Mouse (Mus musculus) mouse embryonic stem cell (cell line): ENCODE measurements around the gene Eipr1.

Experiments used
- in situ Hi-C, 2 experiments: fragments of 300-500 bp; cut with MboI; formaldehyde crosslinking; loops; 1 replicate in 1 of 2; 3 replicates in 1 of 2; pipeline ENCODE4 v1.14.3; 2019 to 2020; ENCODE audit warnings: low sequenced_read_pairs in 2 of 2, low pct_unique_long_range_greater_than_20kb in 1 of 2, mixed read lengths in 1 of 2; ENCODE audit not compliant: unreplicated experiment in 1 of 2

The Eipr1 gene

DNA sequence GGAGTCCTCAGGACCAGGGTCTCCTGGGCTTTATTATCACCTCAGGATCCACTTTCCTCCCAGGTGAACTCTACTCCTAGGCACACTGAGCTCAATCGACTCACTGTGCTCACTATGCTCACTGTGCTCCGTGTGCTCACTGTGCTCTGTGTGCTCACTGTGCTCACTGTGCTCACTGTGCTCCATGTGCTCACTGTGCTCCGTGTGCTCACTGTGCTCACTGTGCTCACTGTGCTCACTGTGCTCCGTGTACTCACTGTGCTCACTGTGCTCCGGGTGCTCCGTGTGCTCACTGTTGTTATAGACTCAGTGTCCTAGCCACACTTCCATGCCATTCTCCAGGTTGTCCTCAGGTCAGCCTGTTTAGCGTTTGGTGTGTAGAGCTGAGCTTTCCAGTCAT is 18.4 kb downstream of the Eipr1 start:
- in situ Hi-C loops: no loop called here

DNA sequence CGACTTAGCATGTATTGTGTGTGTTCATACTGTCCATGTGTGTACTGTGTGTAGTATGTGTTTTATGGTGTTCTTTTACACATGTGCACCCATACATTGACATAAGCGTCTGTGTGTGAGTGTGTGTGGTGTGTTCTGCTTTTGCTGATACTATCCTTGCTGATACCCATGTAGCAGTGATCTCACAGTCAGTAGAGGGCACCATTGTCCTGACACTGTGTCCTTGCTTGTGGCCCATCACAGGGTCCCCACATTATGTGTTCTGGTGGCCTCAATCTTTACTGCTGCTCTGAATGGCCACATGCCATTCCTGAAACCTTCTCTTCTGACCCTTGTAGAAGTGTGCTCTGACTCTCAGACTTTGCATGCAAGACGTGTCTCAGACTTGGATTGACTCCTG is 22.2 kb downstream of the Eipr1 start:
- in situ Hi-C loops: no loop called here

DNA sequence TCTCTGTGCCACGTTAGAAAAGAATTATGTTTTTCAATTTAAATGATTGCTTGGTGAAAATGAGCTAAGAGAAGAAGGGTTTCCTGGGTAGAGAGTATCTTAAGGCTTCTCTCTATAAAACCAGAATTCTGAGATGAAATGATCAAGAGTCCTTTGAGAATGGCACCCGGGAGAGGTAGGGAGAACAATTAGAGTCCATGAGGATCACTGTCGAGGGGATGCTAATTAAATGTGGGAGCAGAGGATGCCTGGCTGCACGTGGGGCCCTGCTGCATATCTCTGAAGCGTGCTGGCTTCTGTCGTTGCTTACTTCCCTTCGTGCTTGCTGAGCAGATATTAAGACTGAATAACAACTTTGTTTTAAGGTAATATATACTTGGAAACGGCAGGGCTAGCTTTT is 23.5 kb downstream of the Eipr1 start:
- in situ Hi-C loops: no loop called here

DNA sequence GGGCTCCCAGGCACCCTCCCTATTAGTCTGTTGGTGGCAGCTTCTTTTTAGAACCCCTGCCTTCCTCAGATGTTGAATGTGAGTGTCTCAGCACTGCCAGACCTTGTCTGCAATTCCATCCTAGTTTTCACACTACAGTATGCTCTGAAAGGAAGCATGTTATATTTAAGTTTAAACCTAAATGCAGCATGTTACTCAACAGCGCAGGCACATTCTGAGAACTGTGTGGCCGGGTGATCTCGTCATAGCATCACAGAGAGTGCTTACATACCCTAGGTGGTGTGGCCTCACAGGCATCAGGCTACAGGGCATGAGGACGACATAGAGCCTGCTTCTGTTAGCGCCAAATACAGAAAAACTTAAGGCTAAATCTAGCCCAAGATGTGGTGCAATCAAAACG is 24.0 kb downstream of the Eipr1 start:
- in situ Hi-C loops: no loop called here

DNA sequence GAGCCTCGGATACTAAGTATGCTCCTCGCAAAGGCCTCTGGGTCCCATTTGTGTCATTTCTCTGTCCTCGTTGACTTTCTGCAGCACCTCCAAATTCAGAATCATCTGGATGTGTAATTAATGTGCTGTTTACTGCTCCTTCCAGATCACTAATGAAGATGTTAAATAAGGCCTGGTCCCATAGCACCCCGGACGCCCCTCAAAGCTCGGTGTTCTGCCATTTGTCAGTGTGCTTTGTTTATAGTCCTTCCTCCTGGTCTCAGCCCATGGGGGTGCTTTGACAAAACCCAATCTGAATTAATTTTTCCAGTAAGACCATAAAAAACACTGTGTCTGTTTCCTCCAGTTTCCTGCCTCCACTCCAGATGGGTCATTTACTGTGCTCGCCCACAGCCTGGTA is 28.6 kb downstream of the Eipr1 start:
- in situ Hi-C loops: no loop called here

DNA sequence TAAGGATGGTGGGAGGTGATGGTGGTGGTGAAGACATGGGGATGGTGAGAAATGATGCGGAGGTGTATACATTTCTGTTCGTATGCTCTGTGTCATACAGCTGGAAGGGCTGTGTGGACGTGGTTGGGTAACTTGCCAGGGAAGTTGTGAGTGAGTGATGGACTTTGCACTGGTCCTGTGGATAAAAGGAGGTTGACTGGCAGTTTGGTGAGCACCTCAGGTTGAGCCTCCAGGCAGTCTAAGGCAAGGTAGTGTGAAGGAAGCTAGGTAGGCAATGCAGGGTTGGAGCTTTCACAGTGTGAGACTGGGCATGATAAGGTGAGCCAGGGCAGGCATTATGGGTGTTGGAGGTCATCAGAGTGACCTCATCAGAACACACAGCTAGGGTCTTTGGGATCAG is 31.0 kb downstream of the Eipr1 start:
- in situ Hi-C loops: no loop called here

DNA sequence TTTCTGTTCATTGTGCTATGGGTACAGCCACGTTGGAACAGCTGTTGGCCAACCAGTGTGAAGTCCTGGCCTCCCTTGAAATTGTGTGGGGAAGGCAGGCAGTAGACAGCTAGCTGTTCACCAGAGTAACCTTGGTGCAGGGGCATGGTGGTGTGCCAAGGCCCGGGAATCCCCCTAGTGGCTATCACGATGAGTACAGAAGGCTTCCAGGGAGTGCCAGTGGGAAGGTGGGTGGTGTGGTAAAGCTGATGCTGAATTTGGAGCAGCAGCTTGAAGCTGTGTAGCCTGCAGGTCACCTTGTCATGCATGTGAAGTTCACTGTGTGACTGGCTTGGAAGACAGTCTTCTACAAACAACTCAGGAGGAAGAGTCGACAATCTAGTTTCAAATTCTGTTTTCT is 32.8 kb downstream of the Eipr1 start:
- in situ Hi-C loops: no loop called here

DNA sequence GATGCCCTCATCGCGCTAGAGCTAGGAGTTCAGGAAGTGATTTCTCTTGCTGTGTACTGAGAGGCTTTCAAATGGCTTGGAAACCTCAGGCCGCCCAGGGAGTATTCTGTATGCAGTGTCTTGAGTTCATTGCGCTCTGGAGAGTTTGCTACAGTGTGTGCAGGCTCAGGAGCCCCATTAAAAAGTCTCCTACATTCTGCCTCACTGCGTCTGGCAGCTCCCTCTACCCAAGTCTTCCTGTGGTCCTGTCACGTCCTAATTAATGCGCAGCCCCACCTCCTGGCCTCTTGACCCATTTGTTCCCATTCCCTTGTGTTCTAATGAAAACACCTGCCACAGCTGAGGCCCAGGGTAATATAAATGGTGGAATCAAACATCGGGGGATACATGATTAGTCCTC is 33.3 kb downstream of the Eipr1 start:
- in situ Hi-C loops: no loop called here

DNA sequence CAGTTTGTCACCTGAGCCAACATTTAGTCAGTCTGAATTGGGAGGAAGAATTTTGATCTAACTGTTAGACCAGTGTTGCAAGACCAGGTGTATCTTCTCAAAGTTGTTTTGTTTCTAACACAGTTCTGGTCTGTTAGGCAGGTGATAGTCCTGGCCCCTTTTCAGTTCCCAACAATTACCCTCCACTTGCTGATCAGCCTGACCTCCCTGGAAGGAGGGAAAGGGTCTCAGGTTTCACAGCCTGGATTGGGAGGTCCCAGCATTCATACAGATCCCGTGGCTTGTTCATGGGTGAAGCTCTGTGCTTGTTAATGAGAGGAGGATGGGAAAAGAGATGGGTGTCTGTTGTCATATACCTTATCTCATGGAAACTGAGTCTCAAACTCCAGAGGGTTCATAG is 33.7 kb downstream of the Eipr1 start:
- in situ Hi-C loops: no loop called here

DNA sequence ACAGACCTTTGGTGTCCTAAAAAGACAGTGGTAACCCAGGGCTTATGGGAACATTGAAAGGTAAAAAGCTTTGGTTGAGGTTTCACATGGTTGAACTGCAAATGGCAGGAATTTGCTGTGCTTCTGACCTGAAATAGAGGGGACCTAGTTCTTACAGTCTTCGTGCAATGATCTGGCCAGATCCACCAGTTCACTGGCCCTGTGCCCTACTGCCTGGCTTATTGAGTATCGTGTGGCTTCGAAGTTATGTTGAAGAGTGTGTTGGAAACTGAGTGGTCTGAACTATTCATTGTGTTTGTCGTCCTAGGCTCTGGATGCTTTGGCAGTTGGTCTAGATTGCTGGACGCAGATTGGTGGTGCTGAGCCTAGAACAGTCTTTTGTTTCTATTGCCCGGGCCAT is 34.7 kb downstream of the Eipr1 start:
- in situ Hi-C loops: no loop called here

DNA sequence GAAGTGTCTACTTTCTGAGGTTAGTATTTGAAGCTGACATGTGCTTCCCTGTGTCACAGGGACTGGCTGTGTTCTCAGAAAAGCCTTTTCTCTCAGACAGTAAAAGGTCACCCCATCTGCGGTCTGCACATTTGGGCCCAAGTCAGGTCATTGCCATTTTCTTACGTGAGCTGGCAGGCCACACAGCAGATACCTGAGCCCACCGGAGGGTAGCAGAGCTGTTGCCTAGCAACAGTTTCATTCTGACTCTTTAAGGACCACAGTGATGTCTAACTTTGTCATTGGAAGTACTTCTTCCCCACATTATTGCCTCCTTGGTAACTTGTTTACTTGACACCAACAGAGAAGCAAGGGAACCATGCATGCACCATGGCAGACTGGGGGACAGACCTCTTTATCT is 41.0 kb downstream of the Eipr1 start:
- in situ Hi-C loops: no loop called here

DNA sequence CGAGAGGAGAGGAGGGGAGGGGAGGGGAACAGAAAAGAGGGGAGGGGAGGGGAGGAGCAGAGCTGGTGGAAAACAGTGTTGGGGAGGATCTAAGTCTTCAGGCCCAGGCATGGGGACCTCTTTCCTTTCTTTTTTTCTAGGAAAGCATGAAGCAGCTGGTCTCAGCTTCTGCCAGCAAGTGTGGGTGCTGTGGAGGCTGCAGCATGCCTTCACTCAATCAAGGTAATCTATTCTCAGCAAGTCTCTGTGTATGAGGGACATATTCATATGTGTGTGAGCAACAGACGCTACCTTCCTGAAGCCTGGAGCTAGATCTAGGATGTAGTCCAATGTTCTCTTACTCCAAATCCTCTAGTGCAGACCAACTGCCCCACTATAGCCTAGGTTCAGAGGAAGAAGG is 42.1 kb downstream of the Eipr1 start:
- in situ Hi-C loops: no loop called here

DNA sequence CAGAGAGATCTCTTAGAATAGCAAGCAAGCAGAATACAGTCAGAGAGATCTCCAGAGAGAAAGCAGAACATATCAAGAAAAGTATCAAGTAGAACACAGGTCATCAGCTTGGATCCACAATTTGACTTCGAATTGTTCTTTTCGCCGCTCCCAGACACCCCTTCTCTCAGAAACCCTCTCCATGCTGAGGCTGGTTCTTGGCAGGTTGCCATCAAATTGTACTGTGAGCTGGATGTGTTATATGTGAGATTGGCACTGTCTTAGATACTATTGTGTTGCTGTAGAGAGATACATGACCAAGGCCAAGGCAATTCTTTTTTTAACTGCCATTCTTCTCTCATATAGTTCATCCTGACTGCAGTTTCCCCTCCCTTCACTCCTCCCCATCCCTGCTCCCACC is 43.4 kb downstream of the Eipr1 start:
- in situ Hi-C loops: no loop called here

DNA sequence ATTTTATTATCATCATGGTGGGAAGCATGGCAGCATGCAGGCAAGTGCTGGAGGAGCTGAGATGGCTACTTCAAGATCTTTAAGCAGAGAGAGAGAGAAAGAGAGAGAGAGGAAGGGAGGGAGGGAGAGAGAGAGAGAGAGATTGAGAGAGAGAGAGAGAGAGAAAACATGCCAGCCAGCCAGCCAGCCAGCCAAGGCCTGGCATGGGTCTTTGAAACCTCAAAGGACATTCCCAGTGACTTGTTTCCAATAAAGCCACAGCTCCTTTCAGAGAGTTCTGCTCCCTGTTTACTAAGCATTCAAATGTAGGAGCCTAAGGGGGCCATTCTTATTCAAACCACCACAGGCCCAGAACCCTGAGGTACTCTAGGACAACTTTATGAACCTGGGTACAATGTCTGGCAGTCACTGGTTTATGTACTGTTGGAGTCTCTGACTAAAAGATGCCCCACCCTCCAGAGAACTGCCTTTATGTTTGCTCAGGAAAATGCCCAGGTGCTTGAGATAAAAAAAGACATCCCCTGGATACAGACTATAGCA is 45.3 kb downstream of the Eipr1 start:
- in situ Hi-C loops: no loop called here

DNA sequence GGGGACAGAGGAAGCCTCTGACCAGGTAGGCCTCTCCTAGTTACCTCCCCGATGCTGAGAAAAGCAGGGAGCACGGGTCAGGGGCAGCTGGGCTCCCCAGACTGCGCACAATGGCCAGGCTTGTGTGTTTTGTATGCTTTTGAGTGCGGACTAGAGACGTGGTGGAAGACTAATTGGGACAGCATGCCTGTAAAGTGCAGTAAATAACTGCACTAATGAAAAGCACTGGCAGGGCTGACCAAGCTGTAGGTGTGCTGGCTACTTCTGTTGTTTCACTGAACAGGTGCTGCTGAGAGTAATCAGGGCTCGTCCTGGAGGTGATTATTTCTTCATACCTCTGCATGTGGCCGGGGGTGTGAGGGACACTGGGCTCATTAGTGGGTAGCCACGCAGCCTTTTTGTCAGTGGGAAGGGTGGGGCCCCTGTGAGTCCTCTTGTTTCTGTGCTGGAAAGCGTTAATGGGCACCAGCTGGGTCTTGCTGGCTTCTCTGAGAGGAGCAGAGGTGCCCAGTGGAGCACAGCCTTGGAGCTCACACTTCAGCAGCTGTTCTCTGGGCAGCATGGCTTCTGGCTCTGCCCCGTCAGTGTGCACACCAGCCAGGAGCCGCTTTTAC is 48.3 kb downstream of the Eipr1 start:
- in situ Hi-C loops: no loop called here

DNA sequence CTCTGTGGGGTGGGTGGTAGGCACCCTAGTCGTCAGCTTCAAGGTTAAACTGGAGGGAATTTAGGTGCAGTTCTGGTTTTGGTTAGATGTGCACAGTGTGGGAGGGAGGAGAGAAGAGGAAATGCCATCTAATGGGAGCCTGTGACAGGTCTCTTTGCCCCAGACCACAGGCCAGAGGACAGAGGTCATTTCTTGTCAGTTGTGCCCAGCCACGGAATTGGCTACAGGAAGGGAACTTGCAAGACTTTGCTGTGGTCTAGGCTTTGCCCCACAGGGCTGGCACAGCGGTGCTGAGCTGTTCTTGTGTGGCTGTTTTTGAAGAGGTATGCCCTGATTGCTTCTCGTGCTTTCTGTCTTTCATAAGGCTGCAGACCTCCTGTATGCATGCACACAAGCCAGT is 48.8 kb downstream of the Eipr1 start:
- in situ Hi-C loops: no loop called here

DNA sequence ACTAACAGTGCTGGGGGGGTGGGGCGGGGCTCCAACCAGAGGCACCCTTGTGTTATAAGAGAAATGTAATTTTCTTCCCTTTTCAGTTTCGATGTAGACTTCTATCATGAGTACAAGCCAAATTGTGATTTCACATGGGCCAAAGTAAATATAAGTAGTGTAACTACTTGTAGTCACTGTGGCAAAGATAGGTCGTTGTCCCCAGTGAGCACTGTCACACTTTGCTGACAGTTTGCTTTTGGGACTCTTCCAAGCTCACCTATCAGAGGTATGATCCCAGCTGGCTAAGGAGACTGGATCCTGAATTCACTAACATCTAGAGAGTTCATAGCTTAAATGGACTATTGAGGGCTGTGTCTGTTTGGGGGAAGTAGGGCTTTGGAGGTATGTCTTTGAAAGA is 49.3 kb downstream of the Eipr1 start:
- in situ Hi-C loops: no loop called here

DNA sequence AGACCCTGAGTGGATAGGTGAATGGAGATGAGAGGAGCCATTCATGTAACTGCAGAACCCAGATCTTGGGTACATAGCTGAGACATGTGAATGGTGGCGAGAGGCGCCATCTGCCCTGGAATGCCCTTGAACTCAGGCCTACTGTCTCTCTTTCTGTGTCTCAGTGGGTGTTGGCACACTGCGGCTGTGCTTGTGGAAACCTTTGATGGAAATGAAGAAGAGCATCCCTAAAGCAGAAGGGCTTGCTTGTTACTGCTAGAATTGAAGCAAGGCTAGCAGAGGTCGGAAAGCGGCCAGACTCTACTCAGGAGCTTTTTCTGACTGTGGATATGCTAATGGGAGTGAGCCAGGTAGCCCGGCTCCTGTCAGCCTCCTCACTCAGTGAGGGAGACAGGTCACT is 50.1 kb downstream of the Eipr1 start:
- in situ Hi-C loops: no loop called here

DNA sequence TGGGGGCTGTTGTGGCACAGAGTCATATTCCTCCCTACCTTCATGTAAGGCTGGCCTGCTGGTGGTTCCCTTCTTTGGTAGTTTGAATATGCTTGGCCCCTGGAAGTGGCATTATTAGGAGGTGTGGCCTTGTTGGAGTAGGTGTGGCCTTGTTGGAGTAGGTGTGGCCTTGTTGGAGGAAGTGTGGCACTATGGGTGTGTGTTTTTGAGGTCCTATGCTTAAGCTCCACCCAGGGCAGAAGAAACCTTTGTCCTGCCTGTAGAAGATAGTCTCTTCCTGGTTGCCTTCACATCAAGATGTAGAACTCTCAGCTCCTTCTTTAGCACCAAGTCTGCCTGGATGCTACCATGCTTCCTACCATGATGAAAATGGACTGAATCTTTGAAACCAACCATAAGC is 51.4 kb downstream of the Eipr1 start:
- in situ Hi-C loops: no loop called here

DNA sequence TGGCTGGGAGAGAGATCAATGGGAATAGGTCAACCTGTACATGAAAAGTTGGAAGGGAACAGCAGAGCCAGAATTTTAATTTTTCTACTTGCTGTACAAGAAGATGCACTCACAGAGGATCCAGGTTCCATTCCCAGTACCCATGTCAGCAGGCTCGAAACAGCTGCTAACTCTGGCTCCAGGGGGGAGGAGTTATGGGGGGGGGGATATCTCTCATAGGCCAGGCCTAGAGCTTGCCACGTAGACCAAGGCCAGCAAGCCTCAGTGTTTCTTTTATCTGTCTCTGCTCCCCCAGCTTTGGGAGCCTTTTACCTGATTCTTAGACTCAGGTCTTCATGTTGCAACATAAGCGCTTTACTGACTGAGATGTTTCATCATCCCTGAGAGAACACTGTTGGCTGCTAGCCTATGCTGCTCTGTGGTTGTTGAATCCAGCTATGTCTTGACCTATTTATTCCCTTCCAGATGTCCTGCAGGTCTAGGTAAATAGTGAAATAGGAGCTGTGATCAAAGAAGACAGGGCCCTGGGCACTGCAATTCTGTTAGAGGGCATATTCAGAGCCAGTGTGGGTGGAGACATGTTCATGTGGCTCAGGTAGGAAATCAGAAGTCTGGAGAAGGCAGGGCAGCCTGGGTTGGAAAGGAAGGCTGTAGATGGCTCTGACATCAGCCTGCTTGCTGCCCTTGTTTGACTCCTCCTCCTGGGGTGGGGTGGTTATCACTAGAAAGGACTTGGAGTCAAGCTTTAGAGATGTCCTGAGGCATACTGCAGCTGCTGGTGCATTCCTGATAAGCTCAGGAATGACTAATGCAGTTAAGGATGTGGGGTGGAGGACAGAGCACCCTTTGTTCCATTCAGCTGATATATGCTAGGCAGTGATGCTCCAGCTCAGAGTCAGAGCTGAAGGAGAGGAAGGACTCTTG is 53.2 kb downstream of the Eipr1 start:
- in situ Hi-C loops: no loop called here
